Mouse (Mus musculus) ovary, postnatal 36 days (tissue): ENCODE results near the gene Ssh1.

Source experiments
- DNase-seq: peaks from one replicate; pipeline ENCODE4 v3.0.0; 2022; ENCODE audit warnings: low spot score, mixed read lengths

Ssh1 gene

DNA sequence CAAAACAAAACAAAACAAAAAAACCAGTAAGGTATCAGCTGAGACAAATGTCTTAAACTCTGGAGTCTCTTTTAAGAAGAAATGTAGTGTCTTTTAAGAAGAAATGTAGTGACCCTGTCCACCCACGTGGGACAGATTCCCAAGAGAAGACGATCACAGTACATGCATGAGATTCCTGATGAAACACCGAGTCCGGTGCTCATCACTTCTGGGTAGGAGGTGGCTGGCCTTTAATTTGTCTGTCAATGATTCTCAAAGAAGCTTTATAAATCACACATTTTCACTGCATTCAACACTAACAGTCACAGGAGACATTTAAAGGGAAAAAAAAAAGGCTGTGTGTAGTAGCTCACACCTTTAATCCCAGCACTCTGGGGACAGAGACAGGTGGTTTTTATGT is 103.8 kb downstream of the Ssh1 start:
- DNase-seq: no peak

DNA sequence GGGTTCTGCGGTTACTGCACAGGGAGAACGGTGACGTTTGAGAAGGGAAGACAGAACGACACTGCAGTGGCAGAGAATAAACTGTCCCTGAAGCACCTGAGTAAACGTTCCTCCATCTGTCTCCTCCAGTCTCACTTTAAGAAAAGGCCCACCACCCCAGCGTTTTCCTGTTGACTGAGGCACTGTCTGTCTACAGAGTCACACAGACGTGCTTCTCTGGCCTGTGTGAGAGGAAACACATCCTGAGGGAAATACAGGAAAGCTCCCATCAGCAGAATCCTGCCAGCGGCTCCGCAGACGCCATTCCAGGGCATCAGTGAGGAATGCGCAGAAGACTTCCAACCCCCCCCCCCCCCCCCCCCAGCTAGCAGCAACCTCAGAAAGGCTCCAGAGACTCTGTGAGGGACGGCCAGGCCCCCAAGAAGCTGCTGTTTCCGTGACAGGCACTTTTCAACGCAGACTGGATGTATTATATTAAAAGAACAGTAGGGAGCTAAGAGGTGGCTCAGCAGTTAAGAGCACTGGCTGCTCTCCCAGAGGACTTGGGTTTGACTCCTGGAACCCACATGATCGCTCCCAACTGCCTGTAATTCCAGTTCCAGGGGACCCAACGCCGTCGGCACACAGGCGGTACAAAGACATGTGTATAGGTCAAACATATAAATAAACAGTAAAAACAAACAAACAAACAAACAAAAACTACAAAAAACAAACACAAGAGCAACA is 104.3 kb downstream of the Ssh1 start:
- DNase-seq: no peak

DNA sequence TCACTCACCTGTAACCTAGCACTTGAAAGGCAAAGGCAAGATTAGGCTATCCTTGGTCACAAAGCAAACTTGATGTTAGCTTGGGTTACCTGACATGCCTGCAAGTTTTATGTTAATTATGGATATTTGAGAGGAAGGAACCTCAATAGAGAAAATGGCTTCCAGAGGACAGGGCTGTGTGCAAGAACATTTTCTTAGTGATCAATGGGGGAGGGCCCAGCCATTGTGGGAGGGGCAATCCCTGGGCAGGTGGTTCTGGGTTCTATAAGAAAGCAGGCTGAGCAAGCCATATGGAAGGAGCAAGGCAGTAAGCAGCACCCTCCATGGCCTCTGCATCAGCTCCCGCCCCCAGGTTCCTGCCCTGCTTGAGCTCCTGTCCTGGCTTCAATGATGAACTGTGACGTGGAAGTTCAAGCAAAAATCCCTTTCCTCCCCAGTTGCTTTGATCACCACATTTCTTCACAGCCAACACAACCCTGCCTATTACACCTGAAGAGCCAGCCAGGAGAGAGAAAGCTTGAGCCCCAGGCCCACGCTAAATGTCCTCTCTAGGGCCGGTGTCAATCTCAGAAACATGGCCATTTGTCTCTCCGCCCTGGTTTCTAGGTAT is 105.4 kb downstream of the Ssh1 start:
- no peak for DNase-seq

DNA sequence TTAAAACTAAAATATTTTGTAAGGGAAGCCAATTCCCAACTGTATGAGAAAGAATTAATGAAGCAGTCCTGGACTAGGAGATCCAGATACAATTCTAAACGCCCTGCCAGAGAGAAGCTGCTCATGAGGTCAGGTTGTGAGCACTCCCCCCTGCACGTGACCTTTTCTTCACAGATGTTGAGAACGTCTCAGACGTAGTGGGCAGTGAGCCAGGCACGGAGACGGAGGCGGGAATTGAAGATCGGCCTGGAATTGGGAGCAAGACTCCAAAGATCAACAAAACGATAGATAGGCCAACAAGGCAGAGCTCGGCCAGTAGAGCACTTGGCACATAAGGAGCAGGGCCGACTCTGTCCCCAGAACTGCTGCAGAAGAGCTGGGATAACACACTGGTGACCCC is 106.6 kb downstream of the Ssh1 start:
- peak; percentile 65 for DNase-seq
